Mouse (Mus musculus): ENCODE data around the gene Zfp143.
"Not testable (repeated sequence)": the region's sequence is repeated elsewhere in the genome, so short reads cannot be mapped to it uniquely, and the experiment has no call there.

DNA sequence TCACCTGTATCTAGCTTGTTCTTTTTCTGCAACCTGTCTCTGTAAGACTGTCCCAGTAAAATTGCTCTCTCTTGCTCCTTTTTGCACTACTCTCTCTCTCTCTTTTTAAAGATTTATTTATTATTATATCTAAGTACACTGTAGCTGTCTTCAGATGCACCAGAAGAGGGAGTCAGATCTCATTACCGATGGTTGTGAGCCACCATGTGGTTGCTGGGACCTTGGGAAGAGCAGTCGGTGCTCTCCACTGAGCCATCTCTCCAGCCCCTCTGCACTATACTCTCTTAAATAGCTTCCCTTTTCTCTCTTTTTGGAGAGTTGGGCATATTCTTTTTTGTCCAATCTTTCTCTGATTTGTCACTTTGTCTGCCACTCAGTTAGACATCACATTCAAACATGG is 71.3 kb downstream of the Zfp143 start:
- not testable (repeated sequence) for TF ChIP-seq CTCF (IDR thresholded peaks at IDR 0.05; ENCODE audit: borderline replicate concordance, extremely low read depth, insufficient read depth, insufficient read length); POLR2A (IDR thresholded peaks at IDR 0.05; ENCODE audit: borderline replicate concordance, extremely low read depth, insufficient read depth, insufficient read length, poor library complexity, severe bottlenecking)

Data from brain, embryonic 14.5 days (tissue).